Mouse (Mus musculus) ES-E14 (cell line): ENCODE data around the gene Dnaja3.

Source experiments
- CHD2 ChIP-seq: IDR thresholded peaks from 2 replicates; pipeline ENCODE4 v1.6.1; 2014; ENCODE audit warnings: mild to moderate bottlenecking, low read depth, low read length, inconsistent platforms
- HCFC1 ChIP-seq: IDR thresholded peaks from 2 replicates; pipeline ENCODE4 v1.6.1; 2012; ENCODE audit warnings: low read length, inconsistent platforms, borderline replicate concordance; ENCODE audit not compliant: insufficient read depth

DNA sequence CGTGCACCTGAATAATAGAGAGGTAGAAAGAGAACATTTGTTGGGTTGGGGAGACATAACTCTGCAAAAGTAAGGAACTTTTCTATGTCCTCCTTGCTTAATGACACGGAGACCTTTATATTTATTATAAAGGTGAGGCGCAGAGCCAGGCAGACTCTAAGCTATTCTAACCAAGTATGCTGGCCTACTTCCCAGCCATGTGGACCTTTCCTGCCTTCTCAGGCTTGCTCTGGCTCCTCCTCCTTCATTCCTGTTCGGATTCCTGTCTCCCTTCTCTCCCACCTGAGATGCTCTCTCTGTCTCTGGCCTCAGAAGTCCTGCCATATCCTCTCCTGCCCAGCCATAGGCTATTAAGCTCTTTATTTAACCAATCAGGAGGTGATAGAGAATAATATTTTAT lies 85.5 kb downstream of the Dnaja3 start:
- TF ChIP-seq CHD2: no peak
- TF ChIP-seq HCFC1: no peak
